Mouse (Mus musculus) heart, embryonic 15.5 days (tissue): ENCODE results near the gene Bach2. TPM values are rescaled to one million over a fixed set of nuclear protein-coding genes. Genes with fewer than 3 reads are reported as not detected.
A peak's percentile ranks its signal among the peaks of the same experiment; 100 is the strongest.

Source experiments
- ATAC-seq: fragments of 200-750 bp; cut with Nextera tagmentation; replicated peaks from 2 replicates; pipeline ENCODE4 v1.8.0; 2017; ENCODE audit warnings: low read depth, moderate TSS enrichment; ENCODE audit not compliant: insufficient number of reproducible peaks, insufficient read depth, low FRiP score
- H3K27ac ChIP-seq: fragments of 300-500 bp; sonication (generic); 2 replicates; pipeline ENCODE4 v1.5.1; 2015; ENCODE audit warnings: mild to moderate bottlenecking, inconsistent platforms
- H3K27me3 ChIP-seq: fragments of 300-500 bp; sonication (generic); 2 replicates; pipeline ENCODE4 v1.6.1; 2015; ENCODE audit warnings: inconsistent platforms
- H3K36me3 ChIP-seq: fragments of 300-500 bp; sonication (generic); 2 replicates; pipeline ENCODE4 v1.6.1; 2015; ENCODE audit warnings: mild to moderate bottlenecking, inconsistent platforms
- H3K4me1 ChIP-seq: fragments of 300-500 bp; sonication (generic); replicated peaks from 2 replicates; pipeline ENCODE4 v1.6.1; 2015; ENCODE audit warnings: inconsistent platforms
- H3K4me2 ChIP-seq: fragments of 300-500 bp; sonication (generic); 2 replicates; pipeline ENCODE4 v1.6.1; 2015; ENCODE audit warnings: inconsistent platforms, mild to moderate bottlenecking, moderate library complexity
- H3K4me3 ChIP-seq: fragments of 300-500 bp; sonication (generic); 2 replicates; pipeline ENCODE4 v1.5.1; 2015; ENCODE audit warnings: mild to moderate bottlenecking, inconsistent platforms
- H3K9ac ChIP-seq: fragments of 300-500 bp; sonication (generic); 2 replicates; pipeline ENCODE4 v1.6.1; 2015; ENCODE audit warnings: mild to moderate bottlenecking, inconsistent platforms
- H3K9me3 ChIP-seq: fragments of 300-500 bp; sonication (generic); replicated peaks from 2 replicates; pipeline ENCODE4 v1.6.1; 2016; ENCODE audit warnings: inconsistent platforms
- WGBS: fragments of 180-500 bp; shearing (Covaris S2); methylation state at CpG from one replicate; pipeline ENCODE4 v1.1.7; 2015; ENCODE audit warnings: mixed read lengths; 5-methylcytosine and 5-hydroxymethylcytosine counted together
- polyA plus RNA-seq: library from polyadenylated mRNA; unstranded; fragments of >200 nt; fragmentation: Nextera tagmentation; extraction: Ambion mirVana; gene quantifications from 2 replicates; pipeline ENCODE4 v1.2.1, GENCODE M21; 2015

Bach2 gene
- polyA plus RNA-seq, 1 experiment from 2014 or later: 5.0 TPM

DNA sequence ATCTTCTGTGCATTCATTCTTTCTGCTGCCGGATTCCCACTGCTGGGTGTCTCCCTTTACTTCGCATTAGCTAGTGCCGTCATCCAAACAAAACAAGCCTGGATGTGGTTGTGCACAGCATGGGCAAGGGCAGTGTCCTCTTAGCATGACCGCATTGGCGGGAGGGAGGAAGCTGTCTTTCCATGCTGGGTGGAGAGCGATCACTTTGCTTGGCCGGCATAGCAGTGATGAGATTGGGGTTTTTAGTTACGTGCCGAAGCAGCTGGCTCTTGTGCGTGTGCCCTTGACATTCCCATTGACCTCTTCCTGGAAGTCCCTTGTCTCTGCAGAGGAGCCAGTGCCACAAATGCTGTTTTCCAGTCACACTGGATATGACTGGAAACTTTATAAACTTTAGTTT is 147.7 kb downstream of the Bach2 start:
- H3K36me3 ChIP-seq: no peaks in the 10 kb centered on the region
- H3K4me3 ChIP-seq: no peak overlapping the region
- no peaks in the 10 kb centered on the region for H3K9me3 ChIP-seq
- no peak overlapping the region for H3K9ac ChIP-seq
- H3K4me2 ChIP-seq: no peak overlapping the region
- peak overlapping the region; percentile 67; the same call in 1 of the 2 replicates for H3K27ac ChIP-seq
- ATAC-seq: 0 out of 2 replicates have a peak, but pooled peaks have one; percentile 13
- 53% methylated on average over 10 of the region's 10 CpGs for WGBS
- no peaks in the 10 kb centered on the region for H3K27me3 ChIP-seq
- H3K4me1 ChIP-seq: peaks cover 43% of the 10 kb centered on the region

DNA sequence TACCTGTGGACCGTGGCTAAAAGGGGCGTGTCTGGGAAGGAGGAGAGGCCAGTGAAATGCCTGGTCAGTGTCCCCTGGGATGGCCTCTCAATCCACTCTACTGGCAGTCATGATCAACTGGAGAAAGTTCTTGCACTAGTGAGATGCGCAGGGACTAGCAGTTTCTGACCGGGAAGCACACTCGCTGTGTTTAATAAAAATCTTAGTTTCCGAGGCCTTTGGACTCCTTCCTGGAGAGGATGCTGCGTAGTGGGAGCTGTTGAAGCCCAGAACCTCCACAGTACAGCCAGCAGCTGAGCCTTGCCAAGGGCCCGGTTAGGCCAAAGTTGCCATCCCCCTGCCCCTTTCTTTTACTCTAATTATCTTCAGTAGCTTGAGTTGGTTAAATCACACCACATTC is 148.3 kb downstream of the Bach2 start:
- H3K4me3 ChIP-seq: no peak overlapping the region
- no peak overlapping the region for H3K4me2 ChIP-seq
- H3K36me3 ChIP-seq: no peaks in the 10 kb centered on the region
- no peaks in the 10 kb centered on the region for H3K27me3 ChIP-seq
- H3K27ac ChIP-seq: peak overlapping the region; percentile 67
- peaks cover 41% of the 10 kb centered on the region for H3K4me1 ChIP-seq
- H3K9me3 ChIP-seq: no peaks in the 10 kb centered on the region
- 70% methylated on average over 8 of the region's 8 CpGs for WGBS
- no peak for ATAC-seq
- H3K9ac ChIP-seq: no peak overlapping the region

DNA sequence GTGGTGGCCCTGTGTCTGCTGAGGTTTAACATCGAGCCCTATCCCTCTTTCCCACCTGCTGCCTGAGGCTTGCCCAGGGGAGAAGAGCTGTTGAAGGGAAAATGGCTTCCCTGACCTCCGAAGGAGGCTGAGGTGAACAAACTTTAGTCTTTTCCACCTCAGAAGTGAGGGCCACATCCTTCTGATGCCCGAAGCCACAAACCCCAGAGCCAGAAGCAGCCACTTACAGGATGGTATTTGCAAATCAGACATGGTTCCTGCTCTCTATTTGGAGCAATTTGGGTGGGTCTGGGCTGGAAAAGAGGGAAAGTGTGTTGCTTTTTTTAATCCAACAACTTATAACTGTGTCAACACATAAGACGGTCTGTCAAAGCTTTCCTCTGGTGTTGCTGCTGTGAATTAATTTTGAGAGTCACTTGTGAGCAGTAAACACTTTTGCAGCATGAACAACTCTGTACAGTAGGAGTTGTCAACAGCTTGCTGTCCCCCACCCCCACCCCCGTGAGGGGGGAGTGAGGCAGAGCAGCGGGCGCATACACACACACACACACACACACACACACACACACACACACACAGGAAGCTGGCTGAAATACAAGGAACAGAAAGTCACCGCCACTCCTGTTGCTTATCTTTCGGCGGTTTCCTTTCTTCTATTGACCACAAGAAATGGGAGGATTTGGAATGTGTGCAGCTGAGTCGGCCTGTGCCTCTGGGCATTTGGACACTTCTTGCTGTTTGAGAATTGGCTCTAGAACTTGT is 149.1 kb downstream of the Bach2 start:
- peak; percentile 53 for ATAC-seq
- Histone ChIP-seq H3K27ac (peak overlapping the region; percentile 67), H3K36me3 (no peaks in the 10 kb centered on the region), H3K4me1 (peaks cover 39% of the 10 kb centered on the region), H3K9me3 (no peaks in the 10 kb centered on the region), H3K4me3 (no peak overlapping the region), H3K9ac (no peak overlapping the region), H3K27me3 (no peaks in the 10 kb centered on the region), H3K4me2 (no peak overlapping the region)
- WGBS: 21% methylated on average over 11 of the region's 11 CpGs

DNA sequence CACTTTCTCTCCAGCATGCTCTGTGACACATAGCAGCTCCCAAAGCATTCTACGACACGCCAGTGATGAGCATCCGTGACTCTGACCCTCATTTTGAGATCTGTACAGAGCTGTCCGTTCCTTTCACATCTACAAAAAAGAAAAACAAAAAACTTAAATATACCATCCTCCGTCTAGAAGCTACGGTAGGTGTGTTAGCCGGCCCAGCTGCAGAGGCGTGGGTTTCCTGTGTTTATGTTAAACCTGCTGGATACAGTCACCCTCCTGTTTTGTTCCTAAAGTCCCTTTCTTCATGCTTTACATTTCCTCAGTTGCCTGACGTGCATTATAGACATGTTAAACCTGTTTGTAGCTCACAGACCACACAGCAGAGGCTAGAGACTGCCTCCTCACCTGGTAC is 150.0 kb downstream of the Bach2 start:
- H3K4me3 ChIP-seq: no peak overlapping the region
- peak overlapping the region; percentile 67 for H3K27ac ChIP-seq
- peaks cover 39% of the 10 kb centered on the region for H3K4me1 ChIP-seq
- no peaks in the 10 kb centered on the region for H3K36me3 ChIP-seq
- no peaks in the 10 kb centered on the region for H3K27me3 ChIP-seq
- H3K4me2 ChIP-seq: no peak overlapping the region
- no peak overlapping the region; the same call in 1 of the 2 replicates for H3K9ac ChIP-seq
- no peak for ATAC-seq
- WGBS: 73% methylated on average over 9 of the region's 9 CpGs
- H3K9me3 ChIP-seq: no peaks in the 10 kb centered on the region

DNA sequence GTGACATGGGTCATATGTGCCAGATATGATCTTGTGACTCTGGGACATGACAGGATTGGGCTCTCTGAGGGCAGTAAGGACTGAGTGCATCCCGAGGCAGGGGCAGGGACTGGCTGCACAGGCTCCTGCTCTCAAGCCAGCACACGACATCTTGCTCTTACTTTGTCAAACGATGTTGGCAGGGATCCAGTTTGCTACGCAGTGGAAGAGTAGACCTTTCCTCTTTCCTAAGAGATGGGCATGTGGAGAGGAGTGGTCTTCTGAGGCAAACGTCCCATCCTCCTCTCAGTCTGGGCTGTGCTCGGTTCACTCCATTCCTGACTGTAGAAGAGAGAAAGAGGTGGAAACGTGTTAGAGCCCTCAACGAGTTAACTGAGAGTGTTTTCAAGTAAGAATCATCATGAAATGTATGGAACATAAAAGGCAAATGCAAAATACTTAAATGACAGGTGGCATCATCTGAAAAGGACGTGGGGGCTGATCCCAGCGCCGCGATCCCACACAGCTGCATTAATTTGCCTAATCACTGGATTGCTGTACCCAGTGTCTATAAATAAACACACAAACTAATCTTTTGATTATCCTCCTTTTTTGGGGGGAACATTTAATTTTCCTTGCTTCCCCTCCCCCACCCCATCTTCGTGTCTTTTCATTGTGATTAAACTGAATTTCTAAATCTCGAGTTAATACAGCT is 150.7 kb downstream of the Bach2 start:
- Histone ChIP-seq H3K36me3 (no peaks in the 10 kb centered on the region), H3K4me1 (peaks cover 42% of the 10 kb centered on the region), H3K4me3 (no peak overlapping the region), H3K9ac (no peak overlapping the region), H3K4me2 (no peak overlapping the region), H3K9me3 (no peaks in the 10 kb centered on the region), H3K27ac (0 out of 2 replicates have a peak overlapping the region, but pooled peaks have one; percentile 25), H3K27me3 (no peaks in the 10 kb centered on the region)
- 47% methylated on average over 14 of the region's 14 CpGs for WGBS
- no peak for ATAC-seq

DNA sequence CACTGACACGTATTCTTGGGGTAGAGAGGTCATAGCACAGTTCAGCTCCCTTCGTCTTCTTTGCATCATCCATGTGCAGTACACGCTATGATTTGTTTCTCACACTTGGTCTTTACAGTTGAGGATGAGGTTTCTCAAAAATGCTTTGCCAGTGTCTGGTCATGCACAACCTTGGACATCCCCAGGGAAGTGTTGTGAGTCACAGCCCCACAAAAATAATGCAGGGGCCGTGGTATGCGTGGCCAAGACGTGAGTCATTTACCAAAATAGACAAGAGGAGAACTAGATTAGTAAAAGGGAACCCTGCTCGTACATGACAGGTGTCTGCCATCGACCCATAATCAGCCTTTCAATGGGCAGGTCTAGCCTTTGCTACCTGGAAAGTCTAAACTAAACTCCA is 152.7 kb downstream of the Bach2 start:
- peaks cover 39% of the 10 kb centered on the region for H3K4me1 ChIP-seq
- ATAC-seq: no peak
- no peaks in the 10 kb centered on the region for H3K27me3 ChIP-seq

DNA sequence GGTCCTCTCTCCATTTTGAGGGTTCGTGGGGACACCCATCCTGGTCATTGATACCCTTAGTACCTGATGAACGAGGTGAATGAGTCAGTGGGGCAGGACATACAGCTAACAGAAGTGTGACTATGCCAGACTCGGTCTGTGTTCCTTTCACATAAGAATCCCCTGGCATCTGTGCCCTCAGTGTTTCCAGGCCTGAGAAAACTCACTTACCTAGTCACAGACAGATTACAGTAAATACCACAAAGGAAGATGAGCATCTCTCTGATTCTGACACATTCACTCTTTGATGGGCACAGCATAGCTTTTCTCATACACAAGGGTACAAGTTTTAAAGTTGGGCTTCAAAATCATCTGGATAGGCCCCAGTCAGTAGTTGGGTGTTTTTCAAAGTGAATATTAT is 154.6 kb downstream of the Bach2 start:
- Histone ChIP-seq H3K36me3 (no peaks in the 10 kb centered on the region), H3K27me3 (no peaks in the 10 kb centered on the region), H3K9me3 (no peaks in the 10 kb centered on the region), H3K4me3 (no peak overlapping the region), H3K4me1 (peaks cover 23% of the 10 kb centered on the region), H3K4me2 (no peak overlapping the region), H3K27ac (no peak overlapping the region), H3K9ac (no peak overlapping the region)
- 73% methylated on average over 3 of the region's 3 CpGs for WGBS
- no peak for ATAC-seq

More for the DNA sequence above, 152.7 kb downstream of the Bach2 start:
- Histone ChIP-seq H3K4me3 (no peak overlapping the region), H3K9me3 (no peaks in the 10 kb centered on the region), H3K27ac (no peak overlapping the region), H3K36me3 (no peaks in the 10 kb centered on the region), H3K9ac (no peak overlapping the region), H3K4me2 (no peak overlapping the region)
- WGBS: 70% methylated on average over 8 of the region's 8 CpGs

DNA sequence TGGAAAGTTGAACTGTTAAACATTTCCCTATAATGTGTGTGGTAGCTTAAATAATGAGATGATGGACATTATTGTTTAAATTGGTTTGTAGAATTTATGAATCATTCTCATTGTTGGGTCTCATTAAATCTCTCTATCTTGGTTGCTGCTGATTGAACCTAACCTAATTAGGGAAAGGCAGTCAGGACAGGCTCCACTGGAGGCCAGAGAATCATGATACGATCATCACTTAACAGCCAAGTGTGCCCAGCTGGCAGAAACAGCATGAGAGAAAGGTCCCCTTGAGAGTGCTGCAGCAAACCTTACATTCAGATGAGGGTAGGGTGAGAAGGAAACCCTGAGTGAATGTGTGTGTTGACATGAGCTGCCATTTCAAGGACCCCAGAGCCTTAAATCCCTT is 155.3 kb downstream of the Bach2 start:
- Histone ChIP-seq H3K27me3 (no peaks in the 10 kb centered on the region), H3K4me2 (no peak overlapping the region), H3K9me3 (no peaks in the 10 kb centered on the region), H3K4me1 (peaks cover 15% of the 10 kb centered on the region), H3K36me3 (no peaks in the 10 kb centered on the region), H3K4me3 (no peak overlapping the region), H3K9ac (no peak overlapping the region), H3K27ac (no peak overlapping the region)
- ATAC-seq: no peak
- WGBS: 67% methylated on average over 1 of the region's 1 CpGs

DNA sequence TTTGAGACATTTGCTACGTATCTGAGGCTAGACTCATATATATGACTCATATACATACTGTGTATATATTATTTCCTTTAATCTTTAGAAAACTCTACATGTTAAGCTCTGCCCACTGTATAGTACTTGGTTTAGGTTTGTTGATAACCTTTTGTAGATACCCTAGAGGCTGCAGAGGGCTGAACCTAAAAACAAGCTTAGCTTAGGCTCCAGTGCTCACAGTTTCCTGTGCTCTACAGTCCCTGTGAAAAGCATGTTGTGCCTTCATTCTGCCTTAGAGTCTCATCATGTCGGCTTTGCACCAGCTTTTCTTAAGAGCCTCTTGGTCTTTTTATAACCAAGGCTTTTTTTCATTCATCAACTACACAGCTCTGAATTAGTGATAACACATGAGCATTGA is 156.2 kb downstream of the Bach2 start:
- Histone ChIP-seq H3K27me3 (no peaks in the 10 kb centered on the region), H3K4me1 (peaks cover 16% of the 10 kb centered on the region), H3K27ac (no peak overlapping the region), H3K9me3 (no peaks in the 10 kb centered on the region), H3K4me2 (no peak overlapping the region), H3K9ac (no peak overlapping the region), H3K4me3 (no peak overlapping the region), H3K36me3 (no peaks in the 10 kb centered on the region)
- no peak for ATAC-seq
- 75% methylated on average over 2 of the region's 2 CpGs for WGBS

DNA sequence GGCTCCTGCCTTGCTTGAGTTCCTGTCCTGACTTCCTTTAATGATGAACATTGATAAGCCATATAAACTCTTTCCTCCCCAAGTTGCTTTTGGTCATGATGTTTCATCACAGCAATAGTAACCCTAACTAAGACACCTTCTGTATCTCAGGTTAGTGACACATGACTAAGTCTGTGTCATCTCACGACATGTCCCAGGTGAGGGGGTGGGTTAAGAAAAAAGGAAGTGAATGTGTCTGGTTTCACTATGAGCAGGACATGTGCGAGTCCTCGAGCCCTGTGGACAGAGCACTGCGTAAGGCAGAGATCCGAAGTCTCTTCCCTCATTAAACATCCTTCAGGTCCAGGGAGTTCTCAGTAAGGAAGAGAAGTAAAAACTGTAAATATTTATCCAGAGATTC is 162.9 kb downstream of the Bach2 start:
- no peaks in the 10 kb centered on the region for H3K27me3 ChIP-seq

DNA sequence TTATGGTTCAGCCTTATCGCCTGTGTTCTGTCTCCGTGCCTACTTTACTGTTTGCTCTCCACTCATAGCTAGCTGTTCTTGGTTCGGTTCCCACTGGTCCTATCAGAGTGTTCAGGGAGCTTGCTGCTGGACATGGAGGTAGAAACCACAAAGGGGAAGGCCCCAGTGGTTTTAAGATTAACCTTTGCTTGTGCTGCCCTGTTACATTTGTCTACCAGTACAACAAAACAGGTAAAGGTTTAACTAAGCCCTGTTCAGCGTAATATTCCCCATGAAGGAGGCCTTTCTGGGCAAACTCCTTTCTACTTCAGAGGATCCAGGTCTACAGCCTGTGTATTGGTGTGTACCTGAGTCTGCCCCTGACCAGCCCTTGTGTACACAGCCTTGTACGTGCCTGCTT is 164.9 kb downstream of the Bach2 start:
- 85% methylated on average over 5 of the region's 5 CpGs for WGBS
- Histone ChIP-seq H3K9me3 (no peaks in the 10 kb centered on the region), H3K4me2 (no peak overlapping the region), H3K9ac (no peak overlapping the region), H3K4me3 (no peak overlapping the region), H3K27ac (no peak overlapping the region), H3K27me3 (no peaks in the 10 kb centered on the region), H3K4me1 (peaks cover 28% of the 10 kb centered on the region), H3K36me3 (no peaks in the 10 kb centered on the region)
- ATAC-seq: no peak

More for the DNA sequence above, 162.9 kb downstream of the Bach2 start:
- H3K27ac ChIP-seq: no peak overlapping the region
- no peak overlapping the region for H3K4me2 ChIP-seq
- no peak overlapping the region for H3K9ac ChIP-seq
- no peak for ATAC-seq
- 88% methylated on average over 5 of the region's 5 CpGs for WGBS
- H3K4me3 ChIP-seq: no peak overlapping the region
- peaks cover 29% of the 10 kb centered on the region for H3K4me1 ChIP-seq
- H3K36me3 ChIP-seq: no peaks in the 10 kb centered on the region
- no peaks in the 10 kb centered on the region for H3K9me3 ChIP-seq
